In the genomic region with DNA sequence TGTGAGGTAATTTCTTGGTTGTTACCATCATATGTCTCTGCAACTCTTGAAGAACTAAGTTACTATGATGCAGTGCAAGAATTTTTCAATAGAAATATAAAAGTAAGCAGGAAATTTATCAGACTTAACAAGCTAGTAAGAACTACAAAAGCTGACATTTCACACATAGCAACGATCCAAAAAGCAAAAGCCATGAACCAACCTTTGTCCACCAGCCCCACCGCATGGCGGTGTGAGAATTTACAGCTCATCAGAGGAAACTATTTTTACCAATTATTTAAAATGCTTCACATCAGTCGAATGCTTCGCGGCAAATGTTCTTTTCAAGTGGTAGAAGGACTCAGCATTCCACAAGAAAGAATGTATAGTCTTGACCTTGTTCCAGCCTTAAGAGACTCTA, we compare ENCODE assay signal across 10 mouse cellular contexts. TPM values are rescaled to one million over a fixed set of nuclear protein-coding genes. Genes with fewer than 3 reads are reported as not detected.
A peak's percentile ranks its signal among the peaks of the same experiment; 100 is the strongest.
DNase-seq lines count a peak whose midpoint lies in the region; ATAC-seq and TF ChIP-seq lines count a peak whose summit lies in the region.
"Had no signal": no experiment of that assay in that cellular context is flagged by ENCODE, and none has a peak within 500 bp of the region (broad histone marks: within the 10 kb centered on the region; RNA-seq: fewer than 3 reads in every experiment).

No protein-coding gene starts in this region.

- DNase-seq in intestine, embryonic 14.5 days (ENCODE audit: low spot score) = peak; percentile 61
- DNase-seq in MEL (ENCODE audit: low read depth, low spot score) = no peak
- peak; percentile 29 for DNase-seq in cerebellum, adult 11-12 months
- peak; percentile 58 to 70 for DNase-seq in heart, postnatal 14 days
- DNase-seq in left cerebral cortex, postnatal 36 days (ENCODE audit: low spot score in 2 of 2) = peak; percentile 21 to 23
- peak; percentile 49 for DNase-seq in stomach, postnatal 0 days (ENCODE audit: low spot score)

- ATAC-seq in intestine, embryonic 14.5 days (replicated peaks; ENCODE audit: low FRiP score, low TSS enrichment, low read depth) = no peak
- ATAC-seq in intestine, embryonic 15.5 days = no peak
- no peak for ATAC-seq in stomach, postnatal 0 days (ENCODE audit: low FRiP score, low TSS enrichment)
- ATAC-seq in forebrain, embryonic 12.5 days (ENCODE audit: low FRiP score) = no peak

- no peak overlapping the region for H3K9ac ChIP-seq in intestine, embryonic 14.5 days (ENCODE audit: low read length)
- no peak overlapping the region for H3K9ac ChIP-seq in intestine, embryonic 15.5 days
- no peak overlapping the region for H3K9ac ChIP-seq in MEL (ENCODE audit: control insufficient read depth, low read depth, low read length, poor library complexity, severe bottlenecking)
- H3K9ac ChIP-seq in stomach, postnatal 0 days (ENCODE audit: low read length) = no peak overlapping the region
- no peak overlapping the region for H3K9ac ChIP-seq in forebrain, embryonic 12.5 days

- H3K27me3 ChIP-seq in intestine, embryonic 14.5 days (replicated peaks; ENCODE audit: control insufficient read depth, insufficient read depth, low read length) = no peaks in the 10 kb centered on the region
- no peaks in the 10 kb centered on the region for H3K27me3 ChIP-seq in intestine, embryonic 15.5 days (replicated peaks)
- H3K27me3 ChIP-seq in MEL (ENCODE audit: control insufficient read depth in 1 of 2, insufficient read depth in 2 of 2, low read length in 2 of 2) = no peaks in the 10 kb centered on the region
- H3K27me3 ChIP-seq in stomach, postnatal 0 days (ENCODE audit: control insufficient read depth, insufficient read depth, low read length) = no peaks in the 10 kb centered on the region
- H3K27me3 ChIP-seq in forebrain, embryonic 12.5 days = no peaks in the 10 kb centered on the region

- intact Hi-C loops in heart, postnatal 14 days (cut with DNase I) = loop anchor here (2.0 kb wide), 1 partner anchor 1050 kb away; no protein-coding TSS in a partner anchor
- intact Hi-C loops in left cerebral cortex, postnatal 36 days (cut with DNase I) = loop anchor here (5.0 kb wide), 1 partner anchor 1052 kb away; no protein-coding TSS in a partner anchor

- 27% methylated on average over 6 of the region's 6 CpGs for WGBS in intestine, embryonic 14.5 days
- WGBS in intestine, embryonic 15.5 days = 20% methylated on average over 6 of the region's 6 CpGs
- 24% methylated on average over 6 of the region's 6 CpGs for WGBS in stomach, postnatal 0 days
- 38% methylated on average over 6 of the region's 6 CpGs for WGBS in forebrain, embryonic 12.5 days

- H3K9me3 ChIP-seq in intestine, embryonic 14.5 days (ENCODE audit: control insufficient read depth, low read length) = no peaks in the 10 kb centered on the region
- no peaks in the 10 kb centered on the region for H3K9me3 ChIP-seq in intestine, embryonic 15.5 days
- no peaks in the 10 kb centered on the region for H3K9me3 ChIP-seq in MEL (replicated peaks; ENCODE audit: insufficient read depth, low read length)
- no peaks in the 10 kb centered on the region for H3K9me3 ChIP-seq in stomach, postnatal 0 days (ENCODE audit: control insufficient read depth, low read length)
- no peaks in the 10 kb centered on the region for H3K9me3 ChIP-seq in forebrain, embryonic 12.5 days

- no peak overlapping the region for H3K4me2 ChIP-seq in intestine, embryonic 14.5 days (ENCODE audit: low read length)
- no peak overlapping the region for H3K4me2 ChIP-seq in intestine, embryonic 15.5 days (replicated peaks)
- no peak overlapping the region for H3K4me2 ChIP-seq in stomach, postnatal 0 days (replicated peaks; ENCODE audit: low read depth)
- H3K4me2 ChIP-seq in forebrain, embryonic 12.5 days = no peak overlapping the region

- TF ChIP-seq EP300 in MEL (IDR thresholded peaks at IDR 0.05; ENCODE audit: low read depth in 1 of 2, low read length in 2 of 2) = no peak
- TF ChIP-seq EP300 in stomach, postnatal 0 days (optimal IDR thresholded peaks at IDR 0.05) = no peak

- no peak for TF ChIP-seq POLR2A in MEL (IDR thresholded peaks at IDR 0.05; ENCODE audit: control insufficient read depth in 1 of 2, insufficient read depth in 1 of 2, low read depth in 1 of 2, low read length in 2 of 2, poor library complexity in 1 of 2)

- no peak overlapping the region for H3K27ac ChIP-seq in intestine, embryonic 14.5 days (ENCODE audit: low read depth)
- no peak overlapping the region for H3K27ac ChIP-seq in intestine, embryonic 15.5 days
- no peak overlapping the region for H3K27ac ChIP-seq in MEL (ENCODE audit: control insufficient read depth, low read depth, low read length)
- no peak overlapping the region for H3K27ac ChIP-seq in stomach, postnatal 0 days (replicated peaks)
- no peak overlapping the region for H3K27ac ChIP-seq in forebrain, embryonic 12.5 days

- H3K4me1 ChIP-seq in intestine, embryonic 14.5 days (replicated peaks; ENCODE audit: control insufficient read depth, insufficient read depth, low read length) = no peaks in the 10 kb centered on the region
- H3K4me1 ChIP-seq in intestine, embryonic 15.5 days (replicated peaks) = no peaks in the 10 kb centered on the region
- no peaks in the 10 kb centered on the region for H3K4me1 ChIP-seq in MEL (ENCODE audit: control insufficient read depth in 1 of 2, insufficient read depth in 2 of 2, low read length in 2 of 2)
- H3K4me1 ChIP-seq in stomach, postnatal 0 days (replicated peaks; ENCODE audit: control insufficient read depth, insufficient read depth) = no peaks in the 10 kb centered on the region
- no peaks in the 10 kb centered on the region for H3K4me1 ChIP-seq in forebrain, embryonic 12.5 days

- H3K4me3 ChIP-seq in intestine, embryonic 14.5 days (ENCODE audit: low read depth, low read length) = no peak overlapping the region
- H3K4me3 ChIP-seq in intestine, embryonic 15.5 days (replicated peaks) = no peak overlapping the region
- H3K4me3 ChIP-seq in MEL (ENCODE audit: control insufficient read depth in 1 of 2, insufficient read depth in 1 of 2, low read depth in 2 of 2, low read length in 2 of 2) = no peak overlapping the region
- H3K4me3 ChIP-seq in stomach, postnatal 0 days (ENCODE audit: low read depth, low read length) = no peak overlapping the region
- no peak overlapping the region for H3K4me3 ChIP-seq in forebrain, embryonic 12.5 days (replicated peaks)

- H3K79me2 ChIP-seq in MEL (ENCODE audit: control insufficient read depth, insufficient read depth, low read length, poor library complexity) = no peaks in the 10 kb centered on the region

- peak in 1 of 3 experiments; percentile 14; a peak in 1 of 6 replicates for TF ChIP-seq CTCF in MEL (IDR thresholded peaks at IDR 0.05 in 2 of 3, conservative IDR thresholded peaks at IDR 0.05 in 1 of 3; ENCODE audit: control insufficient read depth in 1 of 3, insufficient read depth in 1 of 3, low read depth in 2 of 3, low read length in 3 of 3, poor library complexity in 1 of 3, severe bottlenecking in 1 of 3)
- TF ChIP-seq CTCF in stomach, postnatal 0 days (IDR thresholded peaks at IDR 0.05; ENCODE audit: low read depth) = peak; percentile 82

- peak; percentile 23 for TF ChIP-seq RAD21 in MEL (IDR thresholded peaks at IDR 0.05; ENCODE audit: low read depth, low read length)

- no peaks in the 10 kb centered on the region for H3K36me3 ChIP-seq in intestine, embryonic 14.5 days (ENCODE audit: control insufficient read depth, insufficient read depth, low read length)
- H3K36me3 ChIP-seq in intestine, embryonic 15.5 days = no peaks in the 10 kb centered on the region
- H3K36me3 ChIP-seq in MEL (ENCODE audit: control insufficient read depth in 1 of 2, insufficient read depth in 2 of 2, low read length in 2 of 2) = no peaks in the 10 kb centered on the region
- no peaks in the 10 kb centered on the region for H3K36me3 ChIP-seq in stomach, postnatal 0 days (ENCODE audit: control insufficient read depth, insufficient read depth, low read length)
- no peaks in the 10 kb centered on the region for H3K36me3 ChIP-seq in forebrain, embryonic 12.5 days (replicated peaks)

TF ChIP-seq in MEL, 35 proteins besides CTCF, POLR2A, EP300 and RAD21:
- no peak for TF ChIP-seq KAT2A (conservative IDR thresholded peaks at IDR 0.05; ENCODE audit: low read depth, low read length)
- TF ChIP-seq SMC3 (IDR thresholded peaks at IDR 0.05; ENCODE audit: low read depth, low read length) = peak; percentile 18; the same call in 1 of the 2 replicates

RNA-seq across cellular contexts. Expression of gene 1700129C05Rik, which starts 58.3 kb away (rescaled TPM):
- not detected in 2 replicates for polyA plus RNA-seq in intestine, embryonic 14.5 days (2014; fragmentation: Nextera tagmentation; extraction: Ambion mirVana)
- polyA plus RNA-seq in intestine, embryonic 15.5 days (2015; fragmentation: Nextera tagmentation; extraction: Ambion mirVana) = not detected in 2 replicates
- not detected in 2 replicates for total RNA-seq in MEL (2012; rRNA removed)
- not detected for polyA plus RNA-seq in MEL (2012; ENCODE audit: insufficient read depth in 1 of 2, insufficient read length in 2 of 2, low read depth in 1 of 2, low replicate concordance in 2 of 2, missing spikeins in 1 of 2)
- total RNA-seq in heart, postnatal 14 days (2021) = not detected
- total RNA-seq in left cerebral cortex, postnatal 36 days (2021) = not detected
- polyA plus RNA-seq in stomach, postnatal 0 days (2015; fragmentation: Nextera tagmentation; extraction: Ambion mirVana) = not detected in 2 replicates
- polyA plus RNA-seq in forebrain, embryonic 12.5 days (2016; fragmentation: Nextera tagmentation; extraction: Ambion mirVana) = not detected in 2 replicates
- total RNA-seq: adrenal gland, postnatal 4 days had no signal
- polyA plus RNA-seq: heart, embryonic 16.5 days had no signal
